Mouse (Mus musculus): ENCODE data around the gene Apol10b.

DNA sequence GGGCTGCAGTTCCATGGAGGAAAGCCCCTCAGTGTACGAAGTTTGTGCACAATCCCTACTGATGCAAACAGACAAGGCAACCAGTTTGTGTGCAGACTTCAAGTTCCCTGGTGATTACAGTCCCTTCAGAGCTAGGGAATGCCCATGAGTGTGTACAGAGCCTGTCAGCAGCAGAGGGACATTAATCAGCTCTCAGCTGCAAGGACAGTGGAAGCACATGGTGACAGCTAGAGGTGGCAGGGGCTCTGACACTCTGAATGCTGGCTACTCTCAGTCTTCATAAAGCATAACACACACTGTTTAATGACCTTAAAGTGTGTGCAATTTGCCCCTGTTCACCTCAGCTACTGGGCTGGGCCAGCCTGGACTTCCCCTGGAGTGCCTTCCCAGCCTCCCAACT, 2.4 kb downstream of the Apol10b start:
- TF ChIP-seq CTCF (IDR thresholded peaks at IDR 0.05; ENCODE audit: low read depth, low read length) (no peak), GATA1 (IDR thresholded peaks at IDR 0.05; ENCODE audit: borderline replicate concordance, low read length) (no peak), POLR2AphosphoS5 (IDR thresholded peaks at IDR 0.05; ENCODE audit: insufficient replicate concordance, low read depth, low read length) (no peak), TAL1 (conservative IDR thresholded peaks at IDR 0.05; ENCODE audit: low read depth, low read length) (no peak)
